Mouse (Mus musculus) T-helper 2 cell (primary cell): ENCODE measurements around the gene Aldh5a1.
"Not testable (repeated sequence)": the region's sequence is repeated elsewhere in the genome, so short reads cannot be mapped to it uniquely, and the experiment has no call there.

Experiments used
- in situ Hi-C: fragments of 300-600 bp; cut with MboI, MseI; formaldehyde crosslinking; loops from one replicate; pipeline ENCODE4 v1.15.1; 2025; ENCODE audit warnings: high pct_unique_total_duplicates

Gene Aldh5a1

GRCm38 (mm10) chr13:24937108-24937838, at the start of gene Aldh5a1:
Aldh5a1 (minus strand) TSS chr13:24937661.
- in situ Hi-C loops = no loop called here

GRCm38 (mm10) chr13:24985435-24985834, 48.0 kb upstream of the Aldh5a1 start:
- in situ Hi-C loops = no loop called here

DNA sequence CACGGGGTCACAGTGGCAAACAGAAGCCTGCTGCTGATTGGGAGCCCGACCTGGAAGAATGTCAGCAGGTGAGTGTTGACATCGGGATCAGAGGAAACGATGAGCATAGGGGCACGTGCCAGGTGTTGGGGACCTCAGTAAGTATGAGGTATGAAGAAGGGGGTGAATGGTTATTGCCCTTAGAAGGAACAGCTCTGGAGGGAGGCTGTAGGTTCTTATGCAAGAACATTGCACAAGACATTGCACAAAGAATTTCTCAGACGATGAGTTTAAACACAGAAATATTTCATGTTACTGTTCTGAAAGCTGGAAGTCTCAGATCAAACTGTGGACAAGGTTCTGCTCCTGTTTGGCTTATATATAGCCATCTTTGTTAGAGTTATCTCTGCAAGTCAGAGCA, 43.6 kb upstream of the Aldh5a1 start:
- in situ Hi-C loops = no loop called here

- in situ Hi-C loops = no loop called here
These were observed 40.4 kb upstream of the Aldh5a1 start for GRCm38 (mm10) chr13:24977820-24978342.

- in situ Hi-C loops = no loop called here
These were observed 38.9 kb upstream of the Aldh5a1 start for GRCm38 (mm10) chr13:24976384-24976783.

DNA sequence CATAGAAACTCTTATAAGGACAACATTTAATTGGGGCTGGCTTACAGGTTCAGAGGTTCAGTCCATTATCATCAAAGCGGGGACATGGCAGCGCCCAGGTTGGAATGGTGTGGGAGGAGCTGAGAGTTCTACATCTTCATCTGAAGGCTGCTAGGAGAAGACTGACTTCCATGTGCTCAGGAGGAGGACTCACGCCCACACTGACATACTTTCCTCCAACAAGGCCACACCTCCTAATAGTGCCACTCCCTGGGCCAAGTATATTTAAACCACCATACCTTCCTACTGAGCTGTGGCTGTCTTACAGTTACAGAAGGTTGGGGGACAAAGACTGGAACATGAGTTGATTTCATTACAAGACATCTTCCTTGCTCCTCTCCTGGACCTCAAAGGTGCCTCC, 34.3 kb upstream of the Aldh5a1 start:
- in situ Hi-C loops = not testable (repeated sequence)

DNA sequence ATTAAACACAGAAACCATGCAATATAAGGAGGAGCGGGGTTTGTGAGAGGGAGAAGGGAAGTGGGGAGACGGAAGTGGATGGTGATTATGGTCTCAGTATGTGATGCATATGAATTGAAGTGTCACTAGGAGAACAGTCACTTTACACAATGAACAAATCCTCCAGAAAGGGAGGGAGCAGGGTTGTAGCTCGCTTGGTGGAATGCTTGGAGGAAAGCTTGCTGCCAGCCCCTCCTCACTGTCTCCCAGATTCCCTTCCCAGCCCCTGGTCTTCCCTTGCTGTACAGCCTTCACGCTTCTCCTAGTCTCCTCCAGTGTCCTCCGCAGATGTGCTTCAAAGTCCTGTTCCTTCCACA, 28.4 kb upstream of the Aldh5a1 start:
- in situ Hi-C loops = no loop called here

GRCm38 (mm10) chr13:24965130-24965845, 27.8 kb upstream of the Aldh5a1 start:
- in situ Hi-C loops = no loop called here

DNA sequence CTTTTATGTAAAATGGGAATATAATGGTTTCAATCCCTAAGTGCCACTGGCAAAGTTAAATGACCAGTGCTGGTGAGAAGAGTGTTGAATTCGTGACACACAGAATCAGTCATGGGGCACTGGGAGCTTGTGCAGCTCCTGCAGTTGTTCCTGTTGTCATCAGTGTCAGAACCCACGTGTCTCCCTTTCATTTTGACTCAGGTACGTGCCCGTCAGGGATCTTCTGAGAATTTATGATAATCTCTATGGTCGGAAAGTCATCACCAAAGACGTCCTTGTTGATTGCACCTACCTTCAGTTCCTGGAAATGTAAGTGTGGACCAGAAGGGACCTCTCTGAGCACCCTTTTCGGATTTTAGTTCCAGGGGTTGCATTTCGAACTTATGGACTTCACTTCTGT, 24.7 kb upstream of the Aldh5a1 start:
- in situ Hi-C loops = no loop called here

DNA sequence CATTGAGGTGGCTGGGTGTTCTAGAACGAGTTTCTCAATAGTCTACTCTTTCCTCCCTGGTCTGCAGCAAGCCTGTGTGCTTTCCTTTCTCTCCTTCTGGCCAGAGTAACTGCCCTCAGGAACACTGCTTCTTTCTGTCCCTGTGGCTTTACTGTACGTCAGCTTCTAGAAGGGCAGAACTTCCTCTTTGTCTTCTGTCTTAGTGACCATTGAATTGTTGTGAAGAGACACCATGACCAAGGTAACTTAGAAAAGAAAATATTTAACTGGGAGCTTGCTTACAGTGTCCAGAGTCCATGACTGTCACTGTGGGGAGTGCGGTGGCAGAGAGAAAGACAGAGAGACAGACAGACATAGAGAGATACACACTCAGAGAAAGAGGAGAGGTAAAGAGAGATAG, 22.6 kb upstream of the Aldh5a1 start:
- in situ Hi-C loops = no loop called here

GRCm38 (mm10) chr13:24958671-24959070, 21.2 kb upstream of the Aldh5a1 start:
- in situ Hi-C loops = no loop called here

DNA sequence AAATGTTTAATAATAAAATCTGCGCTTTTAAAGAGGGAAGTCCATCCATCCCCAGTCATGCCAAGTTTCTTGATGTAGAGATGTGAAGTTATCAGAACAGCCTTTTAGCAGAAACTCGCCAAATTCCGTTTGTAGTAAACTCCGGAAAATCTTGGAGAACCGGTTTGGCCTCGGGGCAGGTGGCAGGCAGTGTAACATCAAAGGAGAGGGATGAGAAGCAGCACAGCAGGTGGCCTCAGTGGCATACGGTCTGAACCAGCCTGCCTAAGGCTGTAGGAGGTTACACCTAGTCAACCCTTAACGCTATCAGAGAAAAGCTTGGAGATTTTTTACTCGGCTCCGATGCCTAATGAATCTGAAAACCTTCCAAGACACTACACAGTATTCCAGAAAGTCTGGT, 18.0 kb upstream of the Aldh5a1 start:
- in situ Hi-C loops = no loop called here

DNA sequence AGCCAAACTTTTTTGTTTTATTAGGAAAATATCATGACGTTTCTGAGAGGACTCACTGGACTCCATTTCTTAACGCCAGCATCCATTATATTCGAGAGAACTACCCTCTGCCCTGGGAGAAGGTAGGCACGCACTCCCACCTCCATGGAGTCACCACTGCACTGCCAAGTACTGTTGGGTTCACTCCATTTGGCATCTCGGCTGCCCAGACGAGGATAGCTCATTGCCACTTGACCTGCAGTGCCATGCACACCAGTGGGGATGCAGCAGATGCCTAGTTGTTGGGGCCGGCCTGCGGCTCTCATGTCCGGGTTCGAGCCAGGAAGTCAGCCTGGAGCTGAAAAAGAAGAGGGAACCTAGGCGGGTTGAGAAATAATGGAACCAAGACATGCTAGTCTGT, 17.6 kb upstream of the Aldh5a1 start:
- in situ Hi-C loops = no loop called here

- in situ Hi-C loops = no loop called here
These were observed 15.2 kb upstream of the Aldh5a1 start for GRCm38 (mm10) chr13:24952659-24953058.

GRCm38 (mm10) chr13:24948870-24949269, 11.4 kb upstream of the Aldh5a1 start:
- in situ Hi-C loops = no loop called here

DNA sequence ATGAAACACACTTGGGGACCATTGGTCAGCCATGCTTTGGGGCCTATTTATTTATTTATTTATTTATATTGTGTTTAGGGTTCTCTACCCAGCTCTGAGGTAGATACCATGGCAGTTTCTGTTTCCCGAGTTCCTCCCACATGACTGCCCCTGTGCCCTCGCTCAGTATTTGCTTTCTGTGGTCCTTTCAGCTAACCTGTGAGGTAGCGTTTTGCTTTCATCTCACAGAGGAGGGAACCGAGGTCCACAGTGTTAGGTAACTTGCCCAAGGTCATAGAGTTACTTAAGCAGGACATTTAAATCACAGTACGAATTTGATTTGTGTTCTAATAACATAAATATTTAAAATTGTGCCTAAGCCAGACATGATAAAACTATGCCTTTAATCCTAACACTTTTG, 9.7 kb upstream of the Aldh5a1 start:
- in situ Hi-C loops = no loop called here

- in situ Hi-C loops = no loop called here
These were observed 8.1 kb upstream of the Aldh5a1 start for GRCm38 (mm10) chr13:24945567-24945966.

DNA sequence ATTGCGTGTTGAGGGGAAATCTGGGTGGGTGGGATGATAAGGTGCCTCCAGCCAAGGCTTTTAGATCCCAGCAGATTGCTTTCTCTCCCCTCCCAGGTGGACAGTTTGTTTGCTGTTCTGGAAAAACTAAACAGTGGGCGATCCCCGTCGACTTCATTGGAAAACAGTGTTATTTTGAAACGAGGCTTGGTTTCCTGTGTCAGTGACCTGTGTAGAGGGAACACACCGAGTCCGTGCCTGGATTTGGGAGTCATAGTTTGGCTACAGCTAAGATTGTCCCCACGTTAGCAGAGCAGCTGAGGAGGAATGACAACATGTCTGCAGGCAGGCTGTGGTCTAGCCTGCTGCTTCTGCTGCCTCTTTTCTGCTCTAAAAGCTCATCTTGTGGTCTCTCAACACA, 5.8 kb upstream of the Aldh5a1 start:
- in situ Hi-C loops = no loop called here

GRCm38 (mm10) chr13:24942512-24943282, 5.2 kb upstream of the Aldh5a1 start, which contains the start of gene Gpld1:
Gpld1 (plus strand) TSS chr13:24943152.
- in situ Hi-C loops = no loop called here

GRCm38 (mm10) chr13:24939472-24939871, 2.0 kb upstream of the Aldh5a1 start:
- in situ Hi-C loops = no loop called here

DNA sequence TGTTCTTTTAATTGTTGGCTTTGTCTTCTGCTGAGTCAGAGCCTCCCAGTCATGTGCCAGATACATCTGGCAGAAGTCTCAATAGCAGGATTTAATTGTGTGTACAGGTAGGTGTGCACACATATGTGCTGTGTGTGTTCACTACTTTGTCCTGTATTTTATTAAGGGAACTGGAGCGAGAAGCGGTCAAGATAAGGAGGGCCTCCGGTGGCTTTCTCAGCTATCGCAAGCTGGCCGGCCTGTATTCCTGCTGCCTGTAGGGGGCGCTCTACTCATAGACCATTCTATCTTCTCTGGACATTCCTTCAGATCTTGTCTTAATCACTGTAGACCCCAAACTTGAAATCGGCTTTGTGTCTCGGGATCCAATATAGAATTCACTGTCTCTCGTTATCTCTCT, 1.2 kb upstream of the Aldh5a1 start:
- in situ Hi-C loops = no loop called here

- in situ Hi-C loops = no loop called here
These were observed 342 bp upstream of the Aldh5a1 start for GRCm38 (mm10) chr13:24937839-24938166.

DNA sequence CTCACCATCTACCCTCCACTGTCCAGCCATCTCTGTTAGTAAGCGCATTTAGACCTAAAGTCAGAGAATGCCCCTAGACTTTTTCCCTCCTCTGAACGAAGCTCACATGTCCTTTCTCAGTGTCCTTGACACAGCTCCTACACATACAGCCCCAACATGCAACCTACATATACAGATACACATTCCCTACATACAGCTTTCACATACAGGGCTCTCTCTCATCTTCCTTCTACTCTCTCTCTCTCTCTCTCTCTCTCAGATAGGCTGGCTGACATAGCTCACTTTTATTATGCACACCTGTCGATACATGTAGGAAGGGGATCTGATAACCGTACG, 721 bp downstream of the Aldh5a1 start:
- in situ Hi-C loops = no loop called here
